Mouse (Mus musculus) CH12.LX (cell line): Measurements from ENCODE around the gene Padi1.

Source experiments
- EP300 ChIP-seq: IDR thresholded peaks from 2 replicates; pipeline ENCODE4 v1.6.1; 2011; ENCODE audit warnings: low read length, improper control_type of control experiment
- MAZ ChIP-seq: IDR thresholded peaks from 2 replicates; pipeline ENCODE4 v1.6.1; 2012; ENCODE audit warnings: low read depth, mild to moderate bottlenecking, inconsistent platforms, low read length, improper control_type of control experiment, moderate library complexity

- TF ChIP-seq EP300 (no peak), MAZ (no peak)
Measured at GRCm38 (mm10) chr4:140879116-140879515, 33.5 kb upstream of the Padi1 start.
